Mouse (Mus musculus): Measurements from ENCODE around the gene Ddah1. TPM values are rescaled to one million over a fixed set of nuclear protein-coding genes. Genes with fewer than 3 reads are reported as not detected.

Ddah1 gene
- polyA plus RNA-seq, 1 experiment from 2014 or later: 30.1 TPM

DNA sequence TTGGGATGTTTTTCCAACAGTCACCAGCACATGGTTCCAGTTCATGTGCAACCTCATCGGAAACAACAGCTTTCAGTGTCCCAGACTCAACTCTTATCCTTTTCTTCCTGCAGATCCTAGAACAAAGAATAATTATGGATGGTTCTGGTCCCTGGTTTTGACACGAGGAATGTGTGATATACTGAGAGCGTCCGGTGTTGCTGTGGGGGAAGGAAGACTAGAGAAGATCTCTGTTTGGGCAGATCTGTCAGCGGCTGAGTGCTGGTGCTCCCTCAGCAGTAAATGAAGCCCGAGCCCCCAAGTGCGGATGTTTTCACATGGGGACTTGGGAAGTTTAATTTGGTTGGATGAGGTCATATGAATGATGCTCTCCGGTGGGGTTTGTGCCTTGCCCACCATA lies 23.6 kb upstream of the Ddah1 start:
- Histone ChIP-seq H3K27me3 (ENCODE audit: insufficient read depth, low read length) (no peaks in the 10 kb centered on the region), H3K27ac (ENCODE audit: low read depth) (no peak overlapping the region), H3K36me3 (ENCODE audit: insufficient read depth) (no peaks in the 10 kb centered on the region), H3K4me3 (ENCODE audit: low read depth, low read length) (no peak overlapping the region), H3K9me3 (ENCODE audit: low read depth, low read length) (no peaks in the 10 kb centered on the region), H3K4me2 (no peak overlapping the region), H3K9ac (no peak overlapping the region), H3K4me1 (ENCODE audit: insufficient read depth) (peaks cover 4% of the 10 kb centered on the region; the same call in 1 of the 2 replicates)
- DNase-seq: peak; percentile 60
- ATAC-seq (ENCODE audit: insufficient read depth): peak; percentile 40
- TF ChIP-seq CTCF (IDR thresholded peaks at IDR 0.05; ENCODE audit: low read depth): no peak
- WGBS: 35% methylated on average over 8 of the region's 8 CpGs

DNA sequence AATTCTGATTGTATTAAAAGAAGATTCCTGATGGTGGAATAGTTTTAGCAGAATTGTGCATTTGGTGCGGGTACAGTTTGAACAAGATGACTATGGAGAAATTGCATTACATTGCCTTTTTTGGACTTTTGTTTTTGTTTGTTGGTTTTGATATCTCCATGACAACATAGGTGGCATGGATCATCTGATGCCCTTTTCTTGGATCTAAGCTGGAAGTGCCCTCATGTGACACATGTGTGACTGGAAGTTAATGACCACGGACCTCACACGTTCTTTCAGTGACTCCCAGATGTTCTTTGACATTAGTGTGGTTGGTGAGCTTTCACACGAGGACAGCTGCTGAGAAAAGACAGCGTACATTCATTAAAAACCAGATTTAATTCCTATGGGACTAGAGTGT lies 21.9 kb upstream of the Ddah1 start:
- no peaks in the 10 kb centered on the region for H3K9me3 ChIP-seq (ENCODE audit: low read depth, low read length)
- DNase-seq: no peak
- H3K27ac ChIP-seq (ENCODE audit: low read depth): no peak overlapping the region
- no peak overlapping the region for H3K4me3 ChIP-seq (ENCODE audit: low read depth, low read length)
- H3K27me3 ChIP-seq (ENCODE audit: insufficient read depth, low read length): no peaks in the 10 kb centered on the region
- no peak overlapping the region for H3K9ac ChIP-seq
- H3K36me3 ChIP-seq (ENCODE audit: insufficient read depth): no peaks in the 10 kb centered on the region
- 67% methylated on average over 5 of the region's 5 CpGs for WGBS
- no peak for ATAC-seq (ENCODE audit: insufficient read depth)
- H3K4me1 ChIP-seq (ENCODE audit: insufficient read depth): peaks cover 2% of the 10 kb centered on the region; the same call in 1 of the 2 replicates
- no peak for TF ChIP-seq CTCF (IDR thresholded peaks at IDR 0.05; ENCODE audit: low read depth)
- no peak overlapping the region for H3K4me2 ChIP-seq

DNA sequence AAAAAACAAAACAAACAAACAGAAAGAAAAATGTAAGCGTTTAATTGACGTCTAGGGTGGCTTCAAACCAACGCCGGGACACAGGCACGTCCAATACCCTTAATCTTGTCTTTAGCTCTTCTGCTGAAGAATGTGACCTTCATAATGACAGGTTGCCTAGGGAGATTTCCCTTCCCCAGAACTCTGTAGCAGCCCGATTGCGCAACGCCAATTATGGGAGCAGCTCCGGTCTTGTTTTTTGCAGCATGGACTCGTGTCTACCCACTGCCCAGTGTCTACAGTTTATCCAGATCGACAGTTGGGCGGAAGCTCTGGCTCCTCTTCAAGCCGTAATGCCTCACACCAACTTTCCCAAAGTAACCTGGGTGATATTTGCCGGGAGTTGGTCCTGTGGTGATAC lies 19.8 kb upstream of the Ddah1 start:
- whole genome bisulfite sequencing: 72% methylated on average over 14 of the region's 14 CpGs
- Histone ChIP-seq H3K27ac (ENCODE audit: low read depth) (no peak overlapping the region), H3K4me1 (ENCODE audit: insufficient read depth) (no peaks in the 10 kb centered on the region), H3K4me2 (no peak overlapping the region), H3K9me3 (ENCODE audit: low read depth, low read length) (no peaks in the 10 kb centered on the region), H3K27me3 (ENCODE audit: insufficient read depth, low read length) (no peaks in the 10 kb centered on the region), H3K9ac (no peak overlapping the region), H3K36me3 (ENCODE audit: insufficient read depth) (no peaks in the 10 kb centered on the region), H3K4me3 (ENCODE audit: low read depth, low read length) (no peak overlapping the region)
- DNase-seq (peak; percentile 38), ATAC-seq (ENCODE audit: insufficient read depth) (no peak)
- TF ChIP-seq CTCF (IDR thresholded peaks at IDR 0.05; ENCODE audit: low read depth): no peak

DNA sequence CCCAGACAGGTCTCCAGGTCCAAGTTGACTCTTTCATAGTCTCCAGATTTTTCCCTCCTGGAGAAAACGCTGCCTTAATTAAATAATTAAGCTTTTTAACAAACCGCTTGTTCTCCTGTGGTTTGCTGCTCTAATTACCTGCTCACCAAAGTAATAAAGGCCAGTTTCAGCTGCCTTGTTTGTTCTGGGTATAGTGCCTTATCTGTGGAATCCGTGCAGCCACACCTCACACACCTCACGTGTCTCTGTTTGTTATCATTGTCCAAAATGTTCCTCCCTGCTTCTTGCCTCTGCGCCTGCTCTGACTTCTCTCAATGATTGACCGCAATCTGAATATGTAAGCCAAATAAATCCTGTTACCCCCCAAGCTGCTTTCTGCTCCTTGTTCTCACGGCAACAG lies 18.6 kb upstream of the Ddah1 start:
- no peaks in the 10 kb centered on the region for H3K36me3 ChIP-seq (ENCODE audit: insufficient read depth)
- H3K9me3 ChIP-seq (ENCODE audit: low read depth, low read length): no peaks in the 10 kb centered on the region
- no peak overlapping the region for H3K4me3 ChIP-seq (ENCODE audit: low read depth, low read length)
- WGBS: 33% methylated on average over 7 of the region's 7 CpGs
- no peak overlapping the region for H3K4me2 ChIP-seq
- no peak for DNase-seq
- H3K9ac ChIP-seq: no peak overlapping the region
- no peak for ATAC-seq (ENCODE audit: insufficient read depth)
- H3K4me1 ChIP-seq (ENCODE audit: insufficient read depth): no peaks in the 10 kb centered on the region
- H3K27me3 ChIP-seq (ENCODE audit: insufficient read depth, low read length): no peaks in the 10 kb centered on the region
- no peak for TF ChIP-seq CTCF (IDR thresholded peaks at IDR 0.05; ENCODE audit: low read depth)
- H3K27ac ChIP-seq (ENCODE audit: low read depth): no peak overlapping the region

DNA sequence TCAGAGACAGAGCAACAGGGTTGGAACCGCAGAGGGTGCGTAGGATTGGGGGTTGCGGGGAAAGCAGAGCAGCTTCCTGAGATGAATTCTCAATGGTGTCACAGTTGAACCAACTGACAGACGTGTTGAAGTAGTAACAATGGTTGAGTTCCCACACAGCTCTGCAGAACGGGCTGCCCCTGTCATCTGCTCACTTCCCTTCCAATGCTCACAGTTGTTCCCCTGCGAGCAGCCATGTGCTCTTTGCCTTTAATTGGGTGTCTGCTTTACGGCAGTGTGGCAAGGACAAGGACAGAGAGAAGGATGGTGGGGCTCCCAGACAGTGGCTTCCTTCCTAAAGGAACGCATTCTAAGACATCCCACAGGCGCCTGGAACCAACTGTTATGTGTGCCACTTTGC lies 15.4 kb upstream of the Ddah1 start:
- Histone ChIP-seq H3K4me3 (ENCODE audit: low read depth, low read length) (no peak overlapping the region), H3K27ac (ENCODE audit: low read depth) (no peak overlapping the region), H3K9ac (no peak overlapping the region), H3K36me3 (ENCODE audit: insufficient read depth) (no peaks in the 10 kb centered on the region), H3K9me3 (ENCODE audit: low read depth, low read length) (no peaks in the 10 kb centered on the region), H3K27me3 (ENCODE audit: insufficient read depth, low read length) (no peaks in the 10 kb centered on the region), H3K4me2 (no peak overlapping the region), H3K4me1 (ENCODE audit: insufficient read depth) (no peaks in the 10 kb centered on the region)
- WGBS: 51% methylated on average over 9 of the region's 9 CpGs
- no peak for DNase-seq
- no peak; the same call in 1 of the 2 replicates for ATAC-seq (ENCODE audit: insufficient read depth)
- no peak for TF ChIP-seq CTCF (IDR thresholded peaks at IDR 0.05; ENCODE audit: low read depth)

DNA sequence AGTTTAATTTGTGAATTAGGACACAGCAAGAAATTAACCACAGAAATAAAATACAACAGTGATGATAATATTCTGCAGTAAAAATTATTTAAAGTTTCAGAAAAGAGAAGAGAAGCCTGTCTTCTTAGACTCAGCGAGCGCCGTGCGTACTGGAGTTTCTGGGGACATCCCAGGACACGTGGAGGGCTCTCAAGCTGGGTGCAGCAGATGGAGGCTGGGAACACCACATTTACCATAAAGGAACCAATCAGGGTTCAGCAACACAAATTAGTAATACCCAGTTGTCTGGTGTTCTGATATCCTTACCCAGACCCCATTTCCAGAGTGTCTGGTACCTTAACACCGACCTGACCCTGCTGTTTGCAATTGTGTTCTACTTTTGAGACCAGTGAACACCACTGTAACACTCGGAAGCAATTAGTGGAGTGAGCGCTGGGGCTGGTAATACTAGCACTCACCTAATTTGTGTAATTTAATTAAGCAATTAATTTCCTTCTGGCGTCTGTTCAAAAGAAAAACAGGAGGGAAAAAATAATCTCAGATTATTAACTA lies 14.9 kb upstream of the Ddah1 start:
- H3K27me3 ChIP-seq (ENCODE audit: insufficient read depth, low read length): no peaks in the 10 kb centered on the region
- H3K27ac ChIP-seq (ENCODE audit: low read depth): no peak overlapping the region
- H3K4me2 ChIP-seq: no peak overlapping the region
- H3K4me3 ChIP-seq (ENCODE audit: low read depth, low read length): no peak overlapping the region
- TF ChIP-seq CTCF (IDR thresholded peaks at IDR 0.05; ENCODE audit: low read depth): no peak
- WGBS: 76% methylated on average over 9 of the region's 9 CpGs
- no peaks in the 10 kb centered on the region for H3K4me1 ChIP-seq (ENCODE audit: insufficient read depth)
- DNase-seq (no peak), ATAC-seq (ENCODE audit: insufficient read depth) (no peak)
- H3K9me3 ChIP-seq (ENCODE audit: low read depth, low read length): no peaks in the 10 kb centered on the region
- no peaks in the 10 kb centered on the region for H3K36me3 ChIP-seq (ENCODE audit: insufficient read depth)
- no peak overlapping the region for H3K9ac ChIP-seq

DNA sequence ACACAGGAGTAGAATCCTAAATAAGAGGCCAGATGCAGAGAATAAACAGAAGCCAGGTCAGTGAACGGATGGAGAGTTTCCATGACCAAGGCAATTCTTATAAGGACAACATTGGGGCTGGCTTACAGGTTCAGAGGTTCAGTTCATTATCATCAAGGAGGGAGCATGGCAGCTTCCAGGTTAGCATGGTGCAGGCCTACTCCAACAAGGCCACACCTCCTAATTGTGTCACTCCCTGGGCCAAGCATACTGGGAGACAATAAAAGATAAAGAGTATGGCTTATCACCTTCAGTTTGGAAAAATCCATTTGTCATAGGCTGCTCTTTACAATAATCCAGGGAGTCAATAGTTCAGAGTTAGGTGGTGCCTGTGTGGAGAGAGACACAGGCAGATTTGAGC lies 9.8 kb upstream of the Ddah1 start:
- TF ChIP-seq CTCF (IDR thresholded peaks at IDR 0.05; ENCODE audit: low read depth): no peak
- DNase-seq (no peak), ATAC-seq (ENCODE audit: insufficient read depth) (no peak)
- Histone ChIP-seq H3K4me2 (no peak overlapping the region), H3K9ac (no peak overlapping the region), H3K4me3 (ENCODE audit: low read depth, low read length) (no peak overlapping the region), H3K4me1 (ENCODE audit: insufficient read depth) (no peaks in the 10 kb centered on the region), H3K36me3 (ENCODE audit: insufficient read depth) (no peaks in the 10 kb centered on the region), H3K27ac (ENCODE audit: low read depth) (no peak overlapping the region), H3K9me3 (ENCODE audit: low read depth, low read length) (no peaks in the 10 kb centered on the region), H3K27me3 (ENCODE audit: insufficient read depth, low read length) (no peaks in the 10 kb centered on the region)
- WGBS: 48% methylated on average over 1 of the region's 1 CpGs

DNA sequence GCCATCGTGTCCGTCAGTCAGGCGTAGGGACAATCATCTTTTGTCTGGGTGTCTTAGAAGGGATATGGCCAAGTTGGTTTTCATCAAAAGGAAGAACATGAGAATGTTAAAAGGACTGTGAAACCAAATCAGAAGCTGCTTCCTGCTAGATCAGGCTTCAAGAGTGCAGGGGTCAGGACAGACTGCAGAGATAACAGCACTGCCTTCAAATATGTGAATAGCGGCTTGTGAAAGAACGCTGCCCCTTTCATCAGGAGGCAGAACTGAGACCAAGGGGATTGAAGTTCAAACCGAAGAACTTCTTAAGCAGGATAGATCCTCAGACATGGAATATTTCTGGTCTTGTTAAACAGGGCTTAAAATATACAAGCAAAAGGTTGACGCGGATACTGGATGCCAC lies 2.0 kb upstream of the Ddah1 start:
- Histone ChIP-seq H3K9me3 (ENCODE audit: low read depth, low read length) (no peaks in the 10 kb centered on the region), H3K4me3 (ENCODE audit: low read depth, low read length) (no peak overlapping the region), H3K4me1 (ENCODE audit: insufficient read depth) (peaks cover 6% of the 10 kb centered on the region), H3K27me3 (ENCODE audit: insufficient read depth, low read length) (peaks cover 17% of the 10 kb centered on the region), H3K27ac (ENCODE audit: low read depth) (no peak overlapping the region), H3K9ac (no peak overlapping the region), H3K36me3 (ENCODE audit: insufficient read depth) (no peaks in the 10 kb centered on the region), H3K4me2 (no peak overlapping the region)
- no peak for TF ChIP-seq CTCF (IDR thresholded peaks at IDR 0.05; ENCODE audit: low read depth)
- DNase-seq: no peak
- 74% methylated on average over 8 of the region's 8 CpGs for WGBS
- no peak for ATAC-seq (ENCODE audit: insufficient read depth)

Data from lung, embryonic 14.5 days (tissue).